Mouse (Mus musculus): Measurements from ENCODE around the gene Stx6.

- no peak for TF ChIP-seq CTCF (IDR thresholded peaks at IDR 0.05; ENCODE audit: control insufficient read depth, insufficient read depth, insufficient replicate concordance, low read depth, low read length)
- no peak for TF ChIP-seq POLR2A (IDR thresholded peaks at IDR 0.05; ENCODE audit: control insufficient read depth, low read depth, low read length)
These were observed 47.5 kb downstream of the Stx6 start for GRCm38 (mm10) chr1:155205822-155206660.
